Mouse (Mus musculus): ENCODE data around the gene Pgls.

Gene Pgls

DNA sequence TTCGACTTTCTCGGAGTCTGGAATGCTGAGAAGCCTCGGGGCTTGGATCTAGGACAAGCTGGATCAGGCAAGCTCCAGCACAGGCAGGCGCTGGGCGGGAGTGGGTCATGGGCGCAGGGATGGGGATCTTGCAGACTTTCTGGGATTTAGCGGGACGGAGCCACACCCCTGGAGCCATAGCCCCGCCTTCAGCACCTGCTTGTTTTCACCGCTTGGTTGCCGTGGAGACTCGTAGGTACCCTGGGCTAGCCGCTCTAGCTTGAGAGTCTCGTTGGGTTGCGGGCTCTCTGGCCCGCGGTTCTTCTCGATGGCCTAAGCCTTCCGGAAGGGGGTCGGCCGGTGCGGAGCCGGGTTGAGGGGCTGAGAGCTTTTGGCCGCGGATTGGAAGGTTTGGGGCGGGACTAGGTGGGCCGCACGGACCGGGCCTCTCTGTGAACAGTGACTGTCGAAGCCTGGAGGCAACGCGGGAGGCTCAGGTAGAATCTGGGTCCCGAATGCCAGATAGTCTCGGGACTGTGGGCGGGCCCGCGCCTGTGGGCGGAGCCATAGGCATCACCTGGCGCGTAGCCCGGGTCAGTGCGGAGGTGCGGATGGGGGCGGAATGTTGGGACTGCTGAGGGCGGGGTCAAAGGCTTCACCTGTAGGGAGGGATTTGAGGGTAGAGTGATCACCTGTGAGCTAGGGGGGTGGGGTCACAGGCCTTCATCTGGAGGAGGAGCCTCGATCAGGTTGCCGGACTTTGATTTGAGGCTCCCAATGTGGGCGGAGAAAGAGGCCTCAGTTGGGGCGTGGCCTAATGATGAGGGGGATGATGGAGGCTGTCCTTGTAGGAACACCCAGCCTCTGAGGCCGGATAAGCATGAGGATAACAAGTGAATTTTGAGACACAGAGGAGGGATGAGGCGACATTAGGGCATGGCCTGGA, 22.3 kb upstream of the Pgls start:
- DNase-seq (ENCODE audit: low read depth, low spot score), result peak; percentile 83

DNA sequence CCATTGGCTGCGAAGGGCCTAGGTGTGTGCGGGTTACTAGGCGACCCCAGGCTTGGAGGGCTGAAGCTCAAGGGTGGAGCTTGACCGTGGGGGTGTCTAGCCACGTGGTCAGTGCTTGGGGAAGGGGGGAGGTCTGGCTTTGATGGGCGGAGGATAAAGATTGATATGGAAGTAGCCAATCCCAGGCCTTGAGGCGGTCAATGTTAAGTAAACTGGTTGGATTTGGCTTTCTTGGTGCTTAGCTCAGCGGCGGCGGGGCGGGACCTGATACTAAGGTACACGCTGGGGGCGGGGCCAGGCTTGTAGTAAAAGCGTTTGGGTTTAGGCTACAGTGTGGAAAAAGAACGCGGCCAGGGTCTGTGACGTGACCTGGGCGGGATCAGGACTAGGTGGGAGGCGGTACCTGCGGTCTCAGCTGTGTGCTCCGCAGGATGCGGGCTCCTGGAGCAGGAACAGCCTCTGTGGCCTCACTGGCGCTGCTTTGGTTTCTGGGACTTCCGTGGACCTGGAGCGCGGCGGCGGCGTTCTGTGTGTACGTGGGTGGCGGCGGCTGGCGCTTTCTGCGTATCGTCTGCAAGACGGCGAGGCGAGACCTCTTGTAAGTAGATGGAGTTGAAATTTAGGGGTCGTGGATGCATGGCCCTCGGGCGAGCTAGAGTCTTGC, 21.6 kb upstream of the Pgls start:
- peak; percentile 97 for DNase-seq (ENCODE audit: low read depth, low spot score)

DNA sequence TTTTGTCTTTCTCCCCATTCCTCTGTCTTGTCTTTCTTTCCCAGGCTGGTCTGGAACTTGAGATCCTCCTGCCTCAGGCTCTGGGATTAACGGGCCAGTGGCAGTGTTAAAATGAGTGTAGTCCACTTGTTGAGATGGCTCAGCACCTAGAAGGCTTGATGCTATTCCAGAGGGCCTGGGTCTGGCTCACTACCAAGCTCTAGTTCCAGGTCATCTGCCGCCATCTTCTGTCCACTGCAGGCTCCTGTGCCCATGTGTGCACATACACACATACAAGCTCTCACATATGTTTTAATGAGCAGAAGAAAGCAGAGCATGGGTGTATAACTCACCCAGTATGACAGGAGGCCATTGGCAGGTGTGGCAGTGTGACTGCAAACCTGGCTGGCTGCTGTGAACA, 19.9 kb upstream of the Pgls start:
- DNase-seq (ENCODE audit: low read depth, low spot score), result no peak

DNA sequence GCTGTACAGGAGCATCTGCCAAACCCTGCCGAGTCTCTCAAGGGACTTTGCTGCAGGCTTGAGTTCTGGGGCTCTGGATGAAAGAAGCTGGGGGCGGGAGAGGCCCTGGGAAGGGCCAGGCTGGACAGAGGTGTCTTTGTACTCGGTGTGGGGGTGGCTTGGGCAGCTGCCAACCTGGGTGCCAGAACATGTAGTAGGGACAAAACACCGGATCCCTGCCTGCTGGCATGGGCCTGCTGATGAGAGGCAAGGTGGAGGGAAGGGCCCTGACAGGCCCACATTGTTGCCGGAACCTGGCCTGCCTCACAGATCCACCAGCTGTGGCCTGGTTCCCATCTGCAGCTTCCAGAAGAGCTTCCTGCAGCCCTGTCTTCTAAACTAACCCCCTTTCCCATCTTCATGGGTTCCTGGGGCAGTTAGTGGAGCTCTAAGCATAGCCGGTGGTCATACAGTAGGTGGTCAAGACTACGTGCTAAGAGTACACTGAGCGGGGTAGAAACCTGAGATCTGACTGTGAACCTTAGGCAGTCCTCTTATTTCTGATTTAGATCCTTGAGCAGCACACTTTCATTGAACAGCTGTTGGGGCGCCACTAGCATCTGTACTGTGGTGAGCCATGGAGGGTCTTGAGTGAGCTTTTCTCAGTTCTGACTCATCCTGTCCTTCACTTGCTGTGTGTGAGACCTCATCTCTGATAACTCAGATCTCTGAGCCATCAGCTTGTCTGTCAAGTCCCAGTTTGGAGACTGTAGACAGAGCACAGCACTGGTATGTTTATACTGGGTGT, 18.9 kb upstream of the Pgls start:
- no peak for DNase-seq (ENCODE audit: low read depth, low spot score)

DNA sequence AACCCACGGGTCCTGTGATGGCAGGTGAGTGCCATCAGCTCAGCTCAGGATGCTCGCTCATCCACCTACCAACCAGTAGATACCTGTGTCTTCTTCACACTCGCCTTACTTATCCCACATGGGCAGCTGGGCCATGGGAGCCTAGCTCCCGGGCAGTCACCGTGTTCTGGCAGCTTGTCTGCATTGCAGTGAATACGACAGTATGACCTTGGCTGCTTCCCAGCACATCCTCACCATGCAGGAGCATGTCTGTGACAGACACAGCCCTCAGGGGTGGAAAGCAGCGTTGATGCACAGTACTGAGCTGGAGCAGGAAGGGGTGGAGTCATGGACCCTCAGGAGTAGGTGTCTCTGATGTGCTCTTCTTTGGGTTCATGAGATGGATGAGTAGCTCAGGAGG, 17.6 kb upstream of the Pgls start:
- no peak for DNase-seq (ENCODE audit: low read depth, low spot score)

DNA sequence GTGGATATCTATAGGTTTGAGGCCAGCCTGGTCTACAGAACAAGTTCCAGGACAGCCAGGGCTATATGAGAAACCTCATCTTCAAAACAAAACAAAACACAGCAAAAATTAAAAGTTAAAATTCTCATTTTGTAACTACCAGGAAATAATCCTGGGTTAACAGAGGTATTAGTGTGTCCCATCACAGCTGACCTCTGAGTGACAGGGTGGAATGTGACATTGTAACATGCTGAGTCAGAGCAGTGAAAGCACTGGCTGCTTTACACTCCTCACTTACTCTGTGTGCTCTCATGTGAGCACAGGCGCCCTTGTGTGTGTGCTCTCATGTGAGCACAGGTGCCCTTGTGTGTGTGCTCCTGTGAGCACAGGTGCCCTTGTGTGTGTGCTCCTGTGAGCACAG, 17.0 kb upstream of the Pgls start:
- DNase-seq (ENCODE audit: low read depth, low spot score), result no peak

DNA sequence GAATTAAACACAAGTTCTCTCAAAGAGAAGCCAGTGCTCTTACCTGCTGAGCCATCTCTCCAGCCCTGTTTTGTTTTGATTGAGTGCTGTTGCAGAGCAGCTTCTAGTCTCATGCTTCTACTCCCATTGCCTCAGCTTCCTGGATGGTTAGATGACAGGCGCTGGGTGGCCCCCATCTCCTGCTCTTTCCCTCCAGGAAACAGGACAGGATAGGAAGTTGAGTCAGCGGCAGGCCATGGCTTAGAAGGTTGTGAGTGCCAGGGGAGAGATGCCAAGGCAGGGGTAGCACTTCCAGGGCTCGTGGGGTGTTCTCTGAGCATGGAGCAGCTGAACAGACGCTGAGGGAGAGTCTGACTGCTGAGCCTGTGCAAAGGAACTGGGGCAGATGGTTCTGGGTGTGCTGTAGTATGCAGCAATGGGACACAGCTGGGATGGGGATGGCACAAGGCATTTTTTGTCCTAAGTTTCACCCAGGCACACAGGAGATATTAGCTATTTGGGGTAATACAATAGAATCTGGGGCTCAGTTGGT, 14.1 kb upstream of the Pgls start:
- no peak for DNase-seq (ENCODE audit: low read depth, low spot score)

DNA sequence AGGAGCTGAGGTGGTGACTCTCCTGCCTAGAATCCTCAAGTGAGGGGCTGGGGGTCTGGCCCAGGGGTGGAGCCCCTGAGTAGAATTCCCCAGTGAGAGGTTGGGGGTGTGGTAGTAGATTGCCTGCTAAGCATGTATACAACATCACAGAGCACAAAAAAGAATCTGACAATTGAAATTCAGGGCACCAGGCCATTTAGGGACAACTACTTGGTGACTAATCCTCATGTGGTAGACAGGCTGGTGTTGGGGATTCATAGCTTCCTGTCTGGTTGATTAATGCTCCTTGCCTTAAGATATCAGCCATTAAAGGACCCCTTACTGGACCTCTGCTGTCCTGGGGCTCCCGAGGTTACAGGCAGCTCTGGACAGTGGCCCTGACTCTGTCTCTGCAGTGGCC, 13.0 kb upstream of the Pgls start:
- no peak for DNase-seq (ENCODE audit: low read depth, low spot score)

DNA sequence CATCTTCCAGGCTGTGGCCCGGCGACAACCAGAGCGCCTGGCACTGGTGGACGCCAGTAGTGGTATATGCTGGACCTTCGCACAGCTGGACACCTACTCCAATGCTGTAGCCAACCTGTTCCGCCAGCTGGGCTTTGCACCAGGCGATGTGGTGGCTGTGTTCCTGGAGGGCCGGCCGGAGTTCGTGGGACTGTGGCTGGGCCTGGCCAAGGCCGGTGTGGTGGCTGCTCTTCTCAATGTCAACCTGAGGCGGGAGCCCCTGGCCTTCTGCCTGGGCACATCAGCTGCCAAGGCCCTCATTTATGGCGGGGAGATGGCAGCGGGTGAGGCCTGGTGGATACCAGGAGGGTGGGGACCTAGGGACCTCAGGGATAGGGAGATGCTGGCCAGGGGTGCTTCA, 12.5 kb upstream of the Pgls start:
- DNase-seq (ENCODE audit: low read depth, low spot score), result no peak

DNA sequence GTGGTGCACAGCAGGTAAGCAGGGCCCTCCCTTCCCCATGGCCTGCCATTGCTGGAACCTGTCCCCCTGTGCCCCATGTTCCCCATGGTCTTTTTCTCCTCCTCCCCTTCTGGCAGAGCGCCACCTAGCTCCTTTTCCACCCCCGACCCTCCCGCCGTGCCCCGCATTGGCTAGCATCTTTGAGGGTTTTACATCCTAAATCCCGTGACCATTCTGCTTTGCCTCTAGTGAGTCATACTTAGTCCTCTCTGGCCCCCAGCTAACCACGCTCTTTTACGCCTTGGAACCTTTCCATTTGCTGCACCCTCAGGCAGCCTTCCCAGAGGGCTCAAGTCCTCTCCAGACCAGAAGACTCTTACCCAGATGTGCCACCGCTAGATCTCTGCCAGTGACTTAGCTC, 11.8 kb upstream of the Pgls start:
- no peak for DNase-seq (ENCODE audit: low read depth, low spot score)

DNA sequence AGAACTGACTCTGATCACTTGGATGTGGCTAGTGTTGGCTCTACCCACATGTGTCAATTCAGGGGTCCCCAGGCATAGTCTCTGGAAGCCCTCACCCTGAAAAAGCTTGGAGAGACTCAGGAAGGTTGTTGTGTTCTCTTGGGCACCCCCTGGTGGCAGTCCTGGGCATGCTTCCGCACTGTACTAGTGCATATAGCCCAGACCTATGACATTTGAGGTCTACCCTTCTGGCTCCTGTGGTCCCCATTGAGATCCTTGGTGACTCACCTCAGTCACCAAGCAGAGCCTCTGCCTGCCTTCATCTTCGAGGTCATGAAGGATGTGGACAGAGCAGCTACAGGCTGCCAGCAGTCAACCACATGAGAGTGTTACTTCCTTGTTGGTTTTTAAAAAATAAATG, 5.1 kb upstream of the Pgls start:
- DNase-seq (ENCODE audit: low read depth, low spot score), result peak; percentile 55

DNA sequence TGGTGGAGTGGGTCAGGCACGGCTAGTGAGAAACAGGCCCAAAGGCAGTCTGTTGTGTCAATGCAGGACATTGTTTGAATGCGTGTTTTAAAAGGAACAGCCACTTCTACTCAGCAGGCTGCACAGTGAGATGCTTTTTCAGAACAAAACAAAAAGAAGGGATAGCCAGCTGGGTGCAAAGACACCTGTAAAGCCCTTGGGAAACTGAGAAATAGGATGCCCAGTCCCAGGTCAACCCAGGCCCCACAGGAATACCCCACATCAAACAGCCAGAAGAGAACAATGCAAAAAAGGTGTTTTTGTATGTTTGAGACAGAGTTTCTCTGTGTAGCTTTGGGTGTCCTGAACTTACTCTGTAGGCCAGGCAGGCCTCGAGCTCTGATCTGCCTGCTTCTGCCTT, 3.2 kb upstream of the Pgls start:
- DNase-seq (ENCODE audit: low read depth, low spot score), result no peak

DNA sequence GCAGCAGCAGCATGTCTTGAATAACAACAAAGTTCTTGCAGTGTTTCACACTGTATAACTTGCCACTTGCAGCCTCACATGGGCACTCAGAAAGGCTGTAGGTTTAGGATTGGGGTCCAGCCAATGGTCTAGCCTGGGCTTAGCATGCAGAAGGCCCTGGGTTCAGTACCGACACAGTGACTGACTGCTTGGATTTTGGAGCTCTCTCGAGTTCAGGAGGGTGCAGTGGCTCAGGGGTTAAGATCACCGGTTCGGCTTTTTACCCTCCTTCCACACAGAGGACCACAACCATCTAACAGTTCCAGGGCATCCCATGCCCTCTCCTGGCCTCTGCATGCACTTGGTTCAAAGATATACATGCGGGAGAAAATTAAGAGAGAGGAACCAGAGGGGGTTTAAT, 959 bp upstream of the Pgls start:
- no peak for DNase-seq (ENCODE audit: low read depth, low spot score)

DNA sequence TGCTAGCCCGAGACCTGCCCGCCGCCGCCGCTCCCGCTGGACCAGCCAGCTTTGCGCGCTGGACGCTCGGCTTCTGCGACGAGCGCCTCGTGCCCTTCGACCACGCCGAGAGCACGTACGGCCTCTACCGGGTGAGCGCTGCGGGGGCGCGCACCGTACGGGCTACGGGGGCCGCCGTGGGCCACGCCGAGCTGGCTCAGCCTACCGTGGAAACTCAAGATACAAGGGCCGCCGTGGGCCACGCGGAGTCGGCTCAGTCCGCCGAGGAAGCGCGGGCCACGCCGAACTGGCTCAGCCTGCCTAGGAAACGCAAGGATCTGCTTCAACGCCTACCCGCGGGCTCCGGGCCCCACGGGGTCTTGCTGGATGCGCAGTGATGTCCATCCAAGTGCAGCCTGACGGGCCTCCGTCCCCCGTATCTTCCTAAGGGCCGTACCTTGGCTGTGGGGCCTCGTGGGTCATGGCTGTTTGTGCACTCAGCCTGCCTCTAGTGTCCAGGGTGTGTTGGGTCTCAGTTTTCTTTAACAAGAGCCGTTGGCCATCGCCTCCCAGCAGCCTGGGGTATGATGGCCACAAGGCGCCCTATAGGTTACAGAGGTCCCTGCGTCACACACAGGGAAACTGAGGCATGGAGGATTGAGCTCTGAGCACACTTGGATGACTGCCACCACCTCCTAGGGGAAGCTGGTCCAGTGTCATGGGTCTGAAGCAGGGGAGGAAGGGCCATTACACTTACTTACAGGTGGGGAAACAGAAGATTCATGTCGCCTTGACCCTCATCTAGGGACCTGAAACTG, 596 bp downstream of the Pgls start:
- DNase-seq (ENCODE audit: low read depth, low spot score), result peak; percentile 79

DNA sequence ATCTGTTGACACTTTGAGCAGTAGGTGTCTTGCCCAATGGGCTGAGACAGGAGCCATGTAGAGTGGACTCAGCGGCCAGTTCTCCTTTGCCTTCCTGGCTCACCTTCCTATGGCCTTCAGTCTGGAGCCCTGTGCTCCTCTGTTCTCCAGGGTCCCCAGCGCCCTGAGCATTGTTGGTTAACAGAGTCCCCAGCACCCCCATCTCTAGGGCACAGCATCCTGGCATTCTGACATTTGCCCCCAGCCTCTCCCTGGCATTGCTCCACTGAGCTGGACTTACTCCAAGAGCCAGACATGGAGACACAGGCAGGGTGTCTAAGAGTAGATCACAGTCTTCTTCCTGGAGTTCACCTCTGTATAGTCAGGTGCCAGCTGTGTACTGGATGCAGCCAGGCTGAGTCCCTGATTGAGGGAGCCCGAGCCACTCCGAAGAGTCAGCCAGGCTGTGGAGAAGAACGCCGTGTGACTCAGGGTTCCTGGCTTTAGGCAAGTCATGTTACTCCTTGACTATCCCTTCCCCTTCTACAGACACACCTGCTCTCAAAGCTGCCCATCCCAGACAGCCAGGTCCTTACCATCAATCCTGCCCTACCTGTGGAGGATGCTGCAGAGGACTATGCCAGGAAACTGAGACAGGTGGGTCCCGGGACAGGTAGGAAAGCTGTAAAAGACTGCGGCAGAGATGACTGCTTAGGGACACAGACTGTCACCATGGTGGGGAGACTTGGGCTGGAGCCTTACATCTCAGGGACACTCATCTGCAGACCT, 1.8 kb downstream of the Pgls start:
- DNase-seq (ENCODE audit: low read depth, low spot score), result no peak

DNA sequence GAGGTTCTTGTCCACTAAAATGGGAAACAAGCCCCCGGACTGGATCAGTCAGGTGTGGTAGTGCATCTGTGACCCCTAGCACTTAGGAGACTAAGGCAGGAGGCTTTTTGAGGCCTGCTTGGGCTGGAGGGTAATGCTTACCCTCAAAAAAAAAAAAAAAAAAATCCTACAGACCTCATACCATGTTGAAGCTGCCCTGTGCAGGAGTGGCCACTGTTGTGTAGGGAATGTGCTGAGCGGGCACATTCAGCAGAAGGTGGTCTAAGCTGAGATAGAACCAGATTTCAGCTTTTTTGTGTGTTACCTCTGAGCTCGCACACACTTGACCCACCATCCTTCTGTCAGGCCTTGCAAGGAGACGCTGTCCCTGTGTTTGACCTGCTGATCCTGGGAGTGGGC, 2.3 kb downstream of the Pgls start:
- DNase-seq (ENCODE audit: low read depth, low spot score), result no peak

DNA sequence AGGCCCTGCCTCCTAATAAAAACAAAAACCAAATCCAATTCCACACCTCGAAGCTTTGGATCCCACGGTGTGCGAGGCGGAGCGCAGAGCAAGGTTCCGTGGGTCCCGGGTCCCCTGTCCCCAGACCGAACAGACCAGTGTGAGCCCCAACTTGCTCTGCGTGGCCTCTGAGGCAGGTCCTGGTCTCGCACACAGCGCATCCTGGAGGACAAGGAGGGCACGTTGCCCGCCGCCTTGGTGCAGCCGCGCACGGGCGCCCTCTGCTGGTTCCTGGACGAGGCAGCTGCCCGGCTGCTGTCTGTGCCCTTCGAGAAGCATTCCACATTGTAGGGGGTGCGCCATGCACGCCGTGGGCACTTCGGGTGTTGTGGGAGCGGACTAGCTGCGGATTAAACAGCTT, 3.9 kb downstream of the Pgls start:
- peak; percentile 86 for DNase-seq (ENCODE audit: low read depth, low spot score)

DNA sequence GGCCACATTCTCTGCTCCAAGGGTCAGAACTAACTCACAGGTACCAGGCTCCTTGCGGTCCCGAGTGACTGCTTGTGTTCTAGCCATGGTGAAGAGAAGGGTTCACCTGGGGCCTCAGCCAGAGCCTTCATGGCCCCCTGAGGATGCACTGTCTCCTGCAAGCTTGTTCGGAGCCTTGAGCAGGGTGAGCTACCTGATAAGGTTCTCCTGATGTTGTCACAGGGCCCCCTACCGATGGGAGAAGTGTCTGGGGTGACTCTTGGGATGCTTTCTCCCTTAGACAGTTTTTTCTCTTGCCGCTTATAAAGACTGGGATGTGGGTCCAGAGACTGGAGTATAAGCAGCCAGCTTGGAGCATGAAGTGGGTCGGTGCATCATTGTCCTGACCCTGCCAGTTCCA, 4.4 kb downstream of the Pgls start:
- no peak for DNase-seq (ENCODE audit: low read depth, low spot score)

DNA sequence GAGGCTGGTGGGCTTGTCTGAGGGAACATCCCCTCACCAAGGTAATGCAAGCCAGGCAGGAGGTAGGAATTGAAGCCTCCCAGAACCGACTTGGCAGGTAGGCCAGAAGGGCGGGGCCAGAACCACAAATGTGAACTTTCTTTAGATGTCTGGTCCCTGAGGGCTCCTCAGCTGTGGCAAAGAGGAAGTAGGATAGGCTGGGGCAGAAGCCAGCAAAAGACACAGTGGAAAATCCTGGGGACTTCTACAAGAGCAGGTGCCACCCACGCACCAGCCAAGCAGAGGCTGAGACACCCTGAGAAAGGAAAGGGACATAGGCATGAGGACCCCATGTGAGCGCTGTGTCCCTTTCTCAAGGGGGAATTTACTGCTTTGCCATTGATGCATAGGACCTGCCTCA, 4.8 kb downstream of the Pgls start:
- DNase-seq (ENCODE audit: low read depth, low spot score), result peak; percentile 49

DNA sequence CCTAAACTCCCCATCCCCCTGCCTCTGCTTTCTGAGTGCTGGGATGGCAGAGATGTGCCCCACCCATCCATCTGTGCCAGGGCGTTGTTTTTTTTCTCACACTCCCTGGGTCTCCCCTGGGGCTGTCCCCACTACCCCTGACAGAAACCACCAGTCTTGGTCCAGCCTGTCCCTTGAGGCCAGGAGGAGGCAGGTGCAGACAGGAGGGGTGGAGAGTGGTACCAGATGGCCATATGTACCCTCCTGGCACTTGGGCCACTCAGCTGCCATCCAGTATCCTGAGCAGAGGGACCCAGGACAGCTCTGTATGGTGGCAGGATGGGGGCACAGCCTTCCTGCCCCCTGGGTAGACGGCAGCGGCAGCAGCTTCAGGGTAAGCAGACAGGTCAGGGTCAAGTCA, 5.5 kb downstream of the Pgls start, which contains the start of gene Fam129c:
Fam129c (plus strand) TSS at position 198 of the 400 bp plus-strand sequence.
- no peak for DNase-seq (ENCODE audit: low read depth, low spot score)

Measured in CD4-positive helper T cell, adult 2 months (primary cell).